Mouse (Mus musculus): Measurements from ENCODE around the gene 4930426L09Rik. TPM values are rescaled to one million over a fixed set of nuclear protein-coding genes. Genes with fewer than 3 reads are reported as not detected.

4930426L09Rik gene
- polyA plus RNA-seq, 1 experiment from 2014 or later, result 0.39 TPM

GRCm38 (mm10) chr2:18959558-18959957 is 38.6 kb upstream of the 4930426L09Rik start:
- H3K4me3 ChIP-seq, result no peak overlapping the region
- H3K9me3 ChIP-seq, result no peaks in the 10 kb centered on the region
- H3K9ac ChIP-seq, result no peak overlapping the region
- no peaks in the 10 kb centered on the region for H3K27me3 ChIP-seq (replicated peaks)
- peaks cover 3% of the 10 kb centered on the region for H3K4me1 ChIP-seq
- no peak overlapping the region for H3K27ac ChIP-seq
- ATAC-seq (ENCODE audit: low FRiP score, low read depth), result no peak
- H3K4me2 ChIP-seq (replicated peaks), result no peak overlapping the region
- no peaks in the 10 kb centered on the region for H3K36me3 ChIP-seq
- 97% methylated on average over 5 of the region's 5 CpGs for WGBS

- no peak overlapping the region for H3K4me3 ChIP-seq
- peaks cover 3% of the 10 kb centered on the region; the same call in 1 of the 2 replicates for H3K4me1 ChIP-seq
- ATAC-seq (ENCODE audit: low FRiP score, low read depth), result no peak
- H3K9ac ChIP-seq, result no peak overlapping the region
- H3K36me3 ChIP-seq, result no peaks in the 10 kb centered on the region
- H3K9me3 ChIP-seq, result no peaks in the 10 kb centered on the region
- H3K4me2 ChIP-seq (replicated peaks), result no peak overlapping the region
- 47% methylated on average over 7 of the region's 7 CpGs for WGBS
- H3K27ac ChIP-seq, result no peak overlapping the region
- no peaks in the 10 kb centered on the region for H3K27me3 ChIP-seq (replicated peaks)
These were observed 37.7 kb upstream of the 4930426L09Rik start for GRCm38 (mm10) chr2:18960376-18960973.

DNA sequence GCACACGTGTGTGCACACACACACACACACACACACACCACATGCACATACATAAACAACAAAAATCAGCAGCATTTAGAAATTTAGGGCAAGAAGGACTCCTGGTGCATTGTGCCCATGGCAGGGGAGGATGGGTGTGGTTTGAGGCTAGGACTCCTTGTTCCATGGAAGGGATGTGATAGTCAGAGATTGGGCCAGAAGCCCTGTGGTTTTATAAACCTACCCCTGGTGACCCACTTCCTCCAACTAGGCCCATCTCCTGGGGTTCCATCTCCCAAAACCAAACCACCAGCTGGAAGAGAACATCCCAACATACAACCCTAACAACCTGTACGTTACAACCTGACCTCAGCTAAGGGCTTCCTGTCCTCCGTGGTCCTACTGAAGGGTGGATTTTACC is 35.6 kb upstream of the 4930426L09Rik start:
- Histone ChIP-seq H3K9ac (no peak overlapping the region), H3K27ac (no peak overlapping the region), H3K4me1 (peaks cover 3% of the 10 kb centered on the region; the same call in 1 of the 2 replicates), H3K9me3 (no peaks in the 10 kb centered on the region), H3K36me3 (no peaks in the 10 kb centered on the region), H3K27me3 (replicated peaks) (no peaks in the 10 kb centered on the region), H3K4me2 (replicated peaks) (no peak overlapping the region), H3K4me3 (no peak overlapping the region)
- ATAC-seq (ENCODE audit: low FRiP score, low read depth), result no peak
- 82% methylated on average over 3 of the region's 3 CpGs for WGBS

- no peak overlapping the region for H3K27ac ChIP-seq
- no peaks in the 10 kb centered on the region for H3K27me3 ChIP-seq (replicated peaks)
- H3K4me2 ChIP-seq (replicated peaks), result no peak overlapping the region
- ATAC-seq (ENCODE audit: low FRiP score, low read depth), result no peak
- no peak overlapping the region for H3K4me3 ChIP-seq
- peaks cover 3% of the 10 kb centered on the region; the same call in 1 of the 2 replicates for H3K4me1 ChIP-seq
- no peaks in the 10 kb centered on the region for H3K36me3 ChIP-seq
- 80% methylated on average over 13 of the region's 13 CpGs for WGBS
- H3K9me3 ChIP-seq, result no peaks in the 10 kb centered on the region
- H3K9ac ChIP-seq, result no peak overlapping the region
These were observed 34.7 kb upstream of the 4930426L09Rik start for GRCm38 (mm10) chr2:18963286-18964040.

DNA sequence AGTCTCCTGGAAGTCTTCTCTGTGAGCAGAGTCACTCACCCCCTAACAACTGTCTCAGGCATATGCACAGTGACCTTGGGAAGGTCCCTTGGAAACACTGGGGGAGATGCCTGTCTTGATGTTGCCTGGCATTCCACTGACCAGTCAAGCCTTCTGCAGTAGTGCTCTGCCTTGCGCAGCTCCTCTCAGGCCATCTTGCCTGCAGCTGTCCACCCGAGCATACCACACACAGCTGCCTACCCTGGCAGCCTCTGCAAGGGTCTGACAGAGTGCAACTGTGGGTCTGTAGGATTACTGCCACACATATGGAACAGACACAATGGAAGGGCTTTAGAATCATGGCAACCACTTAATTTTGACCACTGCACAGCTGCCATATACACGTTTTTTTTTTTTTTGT is 33.0 kb upstream of the 4930426L09Rik start:
- H3K4me1 ChIP-seq, result peaks cover 3% of the 10 kb centered on the region; the same call in 1 of the 2 replicates
- no peak for ATAC-seq (ENCODE audit: low FRiP score, low read depth)
- H3K4me2 ChIP-seq (replicated peaks), result no peak overlapping the region
- WGBS, result 81% methylated on average over 3 of the region's 3 CpGs
- no peaks in the 10 kb centered on the region for H3K9me3 ChIP-seq
- H3K4me3 ChIP-seq, result no peak overlapping the region
- no peak overlapping the region for H3K9ac ChIP-seq
- no peaks in the 10 kb centered on the region for H3K27me3 ChIP-seq (replicated peaks)
- no peaks in the 10 kb centered on the region for H3K36me3 ChIP-seq
- no peak overlapping the region for H3K27ac ChIP-seq

DNA sequence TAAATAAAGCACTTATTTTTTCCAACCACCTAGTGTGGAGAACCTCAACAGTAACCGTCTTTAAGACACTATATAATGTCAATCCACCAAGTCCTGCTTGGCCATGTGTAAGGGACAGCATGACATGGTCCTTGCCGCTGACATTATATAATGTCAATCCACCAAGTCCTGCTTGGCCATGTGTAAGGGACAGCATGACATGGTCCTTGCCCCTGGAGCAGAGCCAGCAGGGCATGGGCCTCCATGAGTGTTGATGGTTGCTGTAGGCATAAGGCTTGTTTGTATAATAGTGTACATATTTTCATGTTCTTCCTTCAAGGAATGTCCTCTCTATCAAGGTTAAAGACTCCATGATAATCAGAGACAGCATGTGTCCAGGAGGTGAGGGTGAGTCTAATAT is 32.2 kb upstream of the 4930426L09Rik start:
- ATAC-seq (ENCODE audit: low FRiP score, low read depth), result no peak
- Histone ChIP-seq H3K4me1 (no peaks in the 10 kb centered on the region), H3K9ac (no peak overlapping the region), H3K27me3 (replicated peaks) (no peaks in the 10 kb centered on the region), H3K4me2 (replicated peaks) (no peak overlapping the region), H3K4me3 (no peak overlapping the region), H3K36me3 (no peaks in the 10 kb centered on the region), H3K27ac (no peak overlapping the region), H3K9me3 (no peaks in the 10 kb centered on the region)
- 94% methylated on average over 2 of the region's 2 CpGs for WGBS

- H3K36me3 ChIP-seq, result no peaks in the 10 kb centered on the region
- no peak overlapping the region for H3K4me2 ChIP-seq (replicated peaks)
- H3K9ac ChIP-seq, result no peak overlapping the region
- H3K4me3 ChIP-seq, result no peak overlapping the region
- H3K4me1 ChIP-seq, result no peaks in the 10 kb centered on the region
- 89% methylated on average over 5 of the region's 5 CpGs for WGBS
- no peaks in the 10 kb centered on the region for H3K27me3 ChIP-seq (replicated peaks)
- H3K9me3 ChIP-seq, result no peaks in the 10 kb centered on the region
- no peak for ATAC-seq (ENCODE audit: low FRiP score, low read depth)
- H3K27ac ChIP-seq, result no peak overlapping the region
These were observed 31.6 kb upstream of the 4930426L09Rik start for GRCm38 (mm10) chr2:18966566-18966965.

- no peaks in the 10 kb centered on the region for H3K4me1 ChIP-seq
- H3K27me3 ChIP-seq (replicated peaks), result no peaks in the 10 kb centered on the region
These were observed 30.6 kb upstream of the 4930426L09Rik start for GRCm38 (mm10) chr2:18967451-18968063.

GRCm38 (mm10) chr2:18969066-18969681 is 29.0 kb upstream of the 4930426L09Rik start:
- no peaks in the 10 kb centered on the region for H3K4me1 ChIP-seq
- H3K9me3 ChIP-seq, result 0 out of 2 replicates have a peak, but pooled peaks cover 9% of the 10 kb centered on the region
- no peak overlapping the region for H3K4me3 ChIP-seq
- no peaks in the 10 kb centered on the region for H3K27me3 ChIP-seq (replicated peaks)
- H3K36me3 ChIP-seq, result no peaks in the 10 kb centered on the region
- 81% methylated on average over 5 of the region's 5 CpGs for WGBS
- H3K4me2 ChIP-seq (replicated peaks), result no peak overlapping the region
- H3K9ac ChIP-seq, result no peak overlapping the region
- no peak overlapping the region for H3K27ac ChIP-seq
- no peak for ATAC-seq (ENCODE audit: low FRiP score, low read depth)

More at GRCm38 (mm10) chr2:18967451-18968063, 30.6 kb upstream of the 4930426L09Rik start:
- H3K9me3 ChIP-seq, result no peaks in the 10 kb centered on the region
- WGBS, result 93% methylated on average over 5 of the region's 5 CpGs
- no peak overlapping the region for H3K27ac ChIP-seq
- H3K9ac ChIP-seq, result no peak overlapping the region
- no peaks in the 10 kb centered on the region for H3K36me3 ChIP-seq
- no peak for ATAC-seq (ENCODE audit: low FRiP score, low read depth)
- H3K4me2 ChIP-seq (replicated peaks), result no peak overlapping the region
- no peak overlapping the region for H3K4me3 ChIP-seq

DNA sequence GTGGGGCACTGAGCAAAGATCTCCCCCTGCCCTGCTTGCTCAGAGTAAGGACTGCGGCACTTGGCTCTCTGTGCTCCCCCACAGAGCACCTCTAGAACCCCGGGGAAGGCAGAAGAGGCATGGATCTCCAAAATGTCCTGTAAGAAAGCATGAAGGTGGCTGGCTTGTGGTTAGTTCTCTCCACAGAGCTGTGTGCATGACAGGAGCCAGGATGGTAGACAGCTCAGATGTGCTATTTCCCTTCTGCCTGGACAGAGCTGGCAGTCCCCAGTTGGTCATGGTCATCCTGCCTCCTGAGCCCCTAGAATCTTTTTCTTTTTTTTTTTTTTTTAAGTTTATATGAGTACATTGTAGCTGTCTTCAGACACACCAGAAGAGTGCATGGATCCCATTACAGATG is 27.7 kb upstream of the 4930426L09Rik start:
- no peak overlapping the region for H3K9ac ChIP-seq
- ATAC-seq (ENCODE audit: low FRiP score, low read depth), result no peak
- H3K27me3 ChIP-seq (replicated peaks), result no peaks in the 10 kb centered on the region
- H3K9me3 ChIP-seq, result 0 out of 2 replicates have a peak, but pooled peaks cover 9% of the 10 kb centered on the region
- no peak overlapping the region for H3K4me2 ChIP-seq (replicated peaks)
- H3K36me3 ChIP-seq, result no peaks in the 10 kb centered on the region
- WGBS, result 80% methylated on average over 2 of the region's 2 CpGs
- no peaks in the 10 kb centered on the region for H3K4me1 ChIP-seq
- no peak overlapping the region for H3K4me3 ChIP-seq
- H3K27ac ChIP-seq, result no peak overlapping the region

DNA sequence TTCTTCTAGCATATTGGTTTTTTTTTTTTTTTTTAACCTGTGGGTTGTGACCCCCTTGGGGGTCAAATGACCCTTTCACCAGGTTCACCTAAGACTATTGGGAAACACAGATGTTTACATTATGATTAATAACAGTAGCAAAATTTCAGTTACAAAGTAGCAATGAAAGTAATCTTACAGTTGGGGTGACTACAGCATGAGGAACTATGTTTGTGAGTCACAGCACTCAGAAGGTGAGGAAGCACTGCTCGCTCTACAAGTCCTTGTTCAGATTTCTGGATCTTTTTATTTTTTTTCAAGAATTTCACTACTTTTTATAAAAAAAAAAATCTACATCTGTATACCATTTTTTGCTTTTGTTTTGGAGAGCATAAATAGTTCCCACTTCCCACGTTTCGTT is 26.6 kb upstream of the 4930426L09Rik start:
- H3K27me3 ChIP-seq (replicated peaks), result no peaks in the 10 kb centered on the region
- H3K9ac ChIP-seq, result no peak overlapping the region
- no peak for ATAC-seq (ENCODE audit: low FRiP score, low read depth)
- H3K36me3 ChIP-seq, result no peaks in the 10 kb centered on the region
- no peaks in the 10 kb centered on the region for H3K4me1 ChIP-seq
- H3K4me2 ChIP-seq (replicated peaks), result no peak overlapping the region
- no peak overlapping the region for H3K27ac ChIP-seq
- WGBS, result 86% methylated on average over 3 of the region's 3 CpGs
- no peak overlapping the region for H3K4me3 ChIP-seq
- 0 out of 2 replicates have a peak, but pooled peaks cover 9% of the 10 kb centered on the region for H3K9me3 ChIP-seq
